Mouse (Mus musculus) thymus, adult 2 months (tissue): ENCODE results near the gene Dlg1. TPM values are rescaled to one million over a fixed set of nuclear protein-coding genes. Genes with fewer than 3 reads are reported as not detected.

ENCODE experiments used
- DNase-seq: peaks from one replicate; pipeline ENCODE4 v3.0.0; 2021
- H3K27ac ChIP-seq: fragments of 200-500 bp; 2 replicates; pipeline ENCODE4 v1.5.1; 2012; ENCODE audit warnings: low read length, control low read depth; ENCODE audit not compliant: control insufficient read depth, insufficient read depth
- H3K27me3 ChIP-seq: fragments of 200-500 bp; 2 replicates; pipeline ENCODE4 v1.6.1; 2012; ENCODE audit warnings: mild to moderate bottlenecking, low read length, moderate library complexity, mixed read lengths; ENCODE audit not compliant: control insufficient read depth, insufficient read depth
- H3K36me3 ChIP-seq: fragments of 200-500 bp; 2 replicates; pipeline ENCODE4 v1.6.1; 2012; ENCODE audit warnings: mild to moderate bottlenecking, low read length, moderate library complexity; ENCODE audit not compliant: control insufficient read depth, insufficient read depth
- H3K4me1 ChIP-seq: fragments of 200-500 bp; replicated peaks from 2 replicates; pipeline ENCODE4 v1.6.1; 2012; ENCODE audit warnings: low read length; ENCODE audit not compliant: control insufficient read depth, insufficient read depth
- H3K4me3 ChIP-seq: fragments of 200-500 bp; 2 replicates; pipeline ENCODE4 v1.5.1; 2012; ENCODE audit warnings: mild to moderate bottlenecking, low read length, control low read depth, moderate library complexity; ENCODE audit not compliant: control insufficient read depth, insufficient read depth
- CTCF ChIP-seq: fragments of 200-500 bp; IDR thresholded peaks from 2 replicates; pipeline ENCODE4 v1.5.1; 2012; ENCODE audit warnings: mild to moderate bottlenecking, control low read depth, low read length, moderate library complexity, borderline replicate concordance; ENCODE audit not compliant: control insufficient read depth, poor library complexity, insufficient read depth; ENCODE audit errors: extremely low read depth
- POLR2A ChIP-seq: fragments of 200-500 bp; IDR thresholded peaks from 2 replicates; pipeline ENCODE4 v1.6.1; 2012; ENCODE audit warnings: mild to moderate bottlenecking, low read length, control low read depth, moderate library complexity; ENCODE audit not compliant: control insufficient read depth, poor library complexity, insufficient read depth; ENCODE audit errors: extremely low read depth
- WGBS: fragments of 180-500 bp; shearing (Covaris S2); methylation state at CpG from one replicate; pipeline ENCODE4 v1.1.7; 2018; 5-methylcytosine and 5-hydroxymethylcytosine counted together
- polyA plus RNA-seq: library from polyadenylated mRNA; depleted of rRNA; stranded (reverse); fragments of >200 nt; gene quantifications from 2 replicates; pipeline ENCODE4 v1.2.3, GENCODE M21; 2012

The Dlg1 gene
- polyA plus RNA-seq, 1 experiment = 18.9 TPM

GRCm38 (mm10) chr16:31826049-31826448 is 162.8 kb downstream of the Dlg1 start:
- TF ChIP-seq POLR2A (no peak), CTCF (no peak)
- 95% methylated on average over 4 of the region's 4 CpGs for WGBS
- no peaks in the 10 kb centered on the region for H3K4me1 ChIP-seq
- no peaks in the 10 kb centered on the region for H3K27me3 ChIP-seq
- H3K27ac ChIP-seq = no peak overlapping the region
- no peaks in the 10 kb centered on the region for H3K36me3 ChIP-seq
- no peak for DNase-seq
- H3K4me3 ChIP-seq = no peak overlapping the region

GRCm38 (mm10) chr16:31830726-31831125 is 167.5 kb downstream of the Dlg1 start:
- 96% methylated on average over 4 of the region's 4 CpGs for WGBS
- H3K27ac ChIP-seq = no peak overlapping the region
- no peak overlapping the region for H3K4me3 ChIP-seq
- no peak for DNase-seq
- no peak for TF ChIP-seq POLR2A
- no peak for TF ChIP-seq CTCF
- H3K36me3 ChIP-seq = no peaks in the 10 kb centered on the region; the same call in 1 of the 2 replicates
- no peaks in the 10 kb centered on the region for H3K27me3 ChIP-seq
- H3K4me1 ChIP-seq = no peaks in the 10 kb centered on the region

- 95% methylated on average over 10 of the region's 10 CpGs for WGBS
- Histone ChIP-seq H3K36me3 (no peaks in the 10 kb centered on the region; the same call in 1 of the 2 replicates), H3K27ac (no peak overlapping the region), H3K4me3 (no peak overlapping the region), H3K4me1 (no peaks in the 10 kb centered on the region), H3K27me3 (no peaks in the 10 kb centered on the region)
- TF ChIP-seq CTCF (no peak), POLR2A (no peak)
- no peak for DNase-seq
These were observed 169.6 kb downstream of the Dlg1 start for GRCm38 (mm10) chr16:31832630-31833422.

- 75% methylated on average over 7 of the region's 7 CpGs for WGBS
- Histone ChIP-seq H3K36me3 (peaks cover 11% of the 10 kb centered on the region), H3K27me3 (no peaks in the 10 kb centered on the region), H3K27ac (no peak overlapping the region), H3K4me3 (no peak overlapping the region), H3K4me1 (no peaks in the 10 kb centered on the region)
- no peak for DNase-seq
- TF ChIP-seq CTCF = no peak
- no peak for TF ChIP-seq POLR2A
These were observed 170.9 kb downstream of the Dlg1 start for GRCm38 (mm10) chr16:31834011-31834584.

- Histone ChIP-seq H3K4me1 (no peaks in the 10 kb centered on the region), H3K36me3 (peaks cover 11% of the 10 kb centered on the region), H3K27ac (no peak overlapping the region), H3K4me3 (no peak overlapping the region), H3K27me3 (no peaks in the 10 kb centered on the region)
- TF ChIP-seq POLR2A = no peak
- no peak for TF ChIP-seq CTCF
- DNase-seq = no peak
- 98% methylated on average over 2 of the region's 2 CpGs for WGBS
These were observed 171.5 kb downstream of the Dlg1 start for GRCm38 (mm10) chr16:31834662-31835318.

GRCm38 (mm10) chr16:31837362-31837761 is 174.1 kb downstream of the Dlg1 start:
- Histone ChIP-seq H3K36me3 (peaks cover 11% of the 10 kb centered on the region), H3K4me1 (no peaks in the 10 kb centered on the region), H3K27me3 (no peaks in the 10 kb centered on the region), H3K4me3 (no peak overlapping the region), H3K27ac (no peak overlapping the region)
- WGBS = 95% methylated on average over 3 of the region's 3 CpGs
- no peak for DNase-seq
- TF ChIP-seq CTCF (no peak), POLR2A (no peak)
